Mouse (Mus musculus) erythroblast, embryonic 14.5 days (primary cell): Measurements from ENCODE around the gene Add3.

Source experiments
- GATA1 ChIP-seq: IDR thresholded peaks from 2 replicates; pipeline ENCODE4 v1.6.1; 2012; ENCODE audit warnings: low read length, inconsistent platforms, mixed read lengths
- TAL1 ChIP-seq: IDR thresholded peaks from 3 replicates; pipeline ENCODE4 v1.6.1; 2012; ENCODE audit warnings: low read length, inconsistent platforms, mixed read lengths

DNA sequence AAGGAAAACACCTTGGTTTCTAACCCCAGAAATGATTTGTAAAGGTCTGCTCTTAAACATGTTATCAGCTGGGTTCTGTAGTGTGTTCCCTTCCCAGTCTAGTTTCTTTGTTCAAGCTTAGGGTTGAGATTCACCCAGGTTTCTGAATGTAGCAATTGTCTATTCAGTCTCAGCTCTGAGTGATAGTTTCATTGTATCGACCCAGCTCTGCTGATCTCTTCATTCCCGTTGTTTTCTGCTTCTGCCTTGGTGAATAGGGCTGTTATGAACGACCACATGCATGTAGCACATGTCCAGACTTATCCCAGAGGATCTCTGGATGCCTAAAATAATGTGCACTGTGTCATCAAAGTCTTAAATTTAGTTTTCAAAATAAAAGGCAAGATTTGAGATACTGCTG lies 19.8 kb upstream of the Add3 start:
- TF ChIP-seq GATA1, result no peak
- no peak for TF ChIP-seq TAL1
